40 mouse cellular contexts compared by ENCODE assay signal in the genomic region with DNA sequence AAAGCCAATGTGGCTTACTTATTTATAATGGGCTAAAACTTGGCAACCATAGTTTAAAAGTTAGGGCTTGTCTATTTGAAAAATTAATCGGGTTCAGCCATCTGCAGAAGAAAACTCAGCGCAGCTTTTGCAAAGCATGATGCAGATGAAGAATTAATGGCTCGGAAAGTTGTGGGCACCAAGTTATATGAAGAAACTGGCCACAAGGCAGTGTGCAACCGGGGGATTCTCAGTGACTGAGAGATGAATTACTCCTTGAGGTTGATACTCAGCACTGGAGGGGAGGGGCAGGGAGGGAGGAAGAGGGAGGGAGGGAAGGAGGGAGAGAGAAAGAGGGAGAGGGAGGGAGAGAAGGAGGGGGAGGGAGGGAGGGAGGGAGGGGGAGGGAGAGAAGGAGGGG. TPM values are rescaled to one million over a fixed set of nuclear protein-coding genes. Genes with fewer than 3 reads are reported as not detected.
"Had no signal": no experiment of that assay in that cellular context is flagged by ENCODE, and none has a peak within 500 bp of the region (broad histone marks: within the 10 kb centered on the region; RNA-seq: fewer than 3 reads in every experiment).

No protein-coding gene starts in this region.

- H3K9me3 ChIP-seq: heart, embryonic 10.5 days; heart, embryonic 12.5 days; heart, embryonic 13.5 days; heart, embryonic 15.5 days; hindbrain, embryonic 10.5 days; hindbrain, embryonic 12.5 days; hindbrain, embryonic 13.5 days; hindbrain, embryonic 15.5 days; intestine, embryonic 15.5 days; kidney, embryonic 15.5 days had no signal

- H3K4me3 ChIP-seq: heart, embryonic 10.5 days; heart, embryonic 12.5 days; heart, embryonic 13.5 days; heart, embryonic 15.5 days; hindbrain, embryonic 10.5 days; hindbrain, embryonic 12.5 days; hindbrain, embryonic 13.5 days; hindbrain, embryonic 15.5 days; intestine, embryonic 15.5 days; kidney, embryonic 15.5 days; layer of hippocampus, adult 2 months; left cerebral cortex, adult 2 months had no signal

- DNase-seq: heart, postnatal 10 days; heart, postnatal 14 days; heart, postnatal 36 days; heart, postnatal 4 days; kidney, adult 11 months; kidney, adult 18-20 months; kidney, adult 2 months; kidney, adult 8-10 months; kidney, adult 9 months; kidney, postnatal 10 days; kidney, postnatal 14 days; kidney, postnatal 25 days; kidney, postnatal 36 days; kidney, postnatal 4 days; layer of hippocampus, adult 9-11 months; layer of hippocampus, postnatal 36 days had no signal

- H3K36me3 ChIP-seq: heart, embryonic 10.5 days; heart, embryonic 12.5 days; heart, embryonic 13.5 days; heart, embryonic 15.5 days; hindbrain, embryonic 10.5 days; hindbrain, embryonic 12.5 days; hindbrain, embryonic 13.5 days; hindbrain, embryonic 15.5 days; intestine, embryonic 15.5 days; kidney, embryonic 15.5 days had no signal

- H3K4me2 ChIP-seq: heart, embryonic 11.5 days; heart, embryonic 12.5 days; heart, embryonic 13.5 days; heart, embryonic 15.5 days; hindbrain, embryonic 12.5 days; hindbrain, embryonic 13.5 days; hindbrain, embryonic 14.5 days; hindbrain, embryonic 15.5 days; intestine, embryonic 15.5 days; kidney, embryonic 15.5 days had no signal

- H3K4me1 ChIP-seq: heart, embryonic 10.5 days; heart, embryonic 12.5 days; heart, embryonic 13.5 days; heart, embryonic 15.5 days; hindbrain, embryonic 10.5 days; hindbrain, embryonic 12.5 days; hindbrain, embryonic 13.5 days; hindbrain, embryonic 15.5 days; intestine, embryonic 15.5 days had no signal

- ATAC-seq: hindbrain, embryonic 16.5 days; hindbrain, postnatal 0 days; inflammation-experienced regulatory T-cells, adult 6 months; intestine, embryonic 15.5 days; intestine, embryonic 16.5 days had no signal

- H3K9ac ChIP-seq: heart, embryonic 12.5 days; heart, embryonic 13.5 days; heart, embryonic 15.5 days; hindbrain, embryonic 12.5 days; hindbrain, embryonic 13.5 days; hindbrain, embryonic 14.5 days; hindbrain, embryonic 15.5 days; intestine, embryonic 15.5 days; kidney, embryonic 15.5 days had no signal

- H3K27me3 ChIP-seq: heart, embryonic 13.5 days; heart, embryonic 15.5 days; hindbrain, embryonic 12.5 days; hindbrain, embryonic 15.5 days; intestine, embryonic 15.5 days; kidney, embryonic 15.5 days had no signal

- H3K27ac ChIP-seq: heart, embryonic 10.5 days; heart, embryonic 13.5 days; heart, embryonic 15.5 days; hindbrain, embryonic 12.5 days; hindbrain, embryonic 13.5 days; hindbrain, embryonic 14.5 days; hindbrain, embryonic 15.5 days; hindbrain, postnatal 0 days; intestine, embryonic 15.5 days; kidney, embryonic 15.5 days; kidney, postnatal 0 days; layer of hippocampus, adult 2 months; left cerebral cortex, adult 2 months had no signal

RNA-seq across cellular contexts. Expression of a gene that starts 37.4 kb away (rescaled TPM):
- polyA plus RNA-seq: heart, embryonic 12.5 days; hindbrain, embryonic 11.5 days had no signal

RNA-seq across cellular contexts. Expression of a gene that starts 44.7 kb away (rescaled TPM):
- polyA plus RNA-seq: heart, embryonic 14.5 days; heart, embryonic 16.5 days; heart, postnatal 0 days; inflammation-experienced regulatory T-cells, adult 6 months; kidney, adult 2 months; kidney, embryonic 14.5 days had no signal
